Mouse (Mus musculus): ENCODE measurements at regions not wholly inside any gene's neighbourhood (a gene's known extent, or its start where the extent isn't known, plus 50 kb on each side); places are given as distances from the start of the nearest gene placed in this dataset.

DNA sequence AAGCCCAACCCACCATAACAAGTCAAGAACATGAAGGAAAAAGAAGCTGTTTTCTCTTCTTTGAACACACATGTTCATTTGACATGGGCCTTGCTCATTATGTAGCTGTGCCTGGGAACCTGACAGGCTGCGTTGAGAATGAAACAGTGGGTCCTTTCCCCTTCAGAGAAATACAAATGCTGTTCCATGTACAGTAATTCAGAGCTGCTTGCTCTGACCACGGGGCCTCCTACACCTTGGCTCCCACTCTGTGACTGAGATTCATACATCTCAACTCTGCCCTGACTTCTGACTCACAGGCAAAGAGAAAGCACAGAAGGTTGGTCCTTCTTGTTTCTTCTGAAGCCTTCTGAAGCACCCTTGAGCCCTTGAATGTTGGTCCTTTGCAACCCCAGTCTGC lies 1345.4 kb upstream of the A1bg start:
- TF ChIP-seq TCF12 (IDR thresholded peaks at IDR 0.05; ENCODE audit: insufficient read depth, poor library complexity, severe bottlenecking) = no peak
- no peak for TF ChIP-seq USF1 (IDR thresholded peaks at IDR 0.05; ENCODE audit: low read depth)
- no peak for TF ChIP-seq POLR2A (IDR thresholded peaks at IDR 0.05; ENCODE audit: insufficient read length, low read depth)
- TF ChIP-seq MAX (IDR thresholded peaks at IDR 0.05; ENCODE audit: low read depth) = no peak
- no peak for TF ChIP-seq TCF3 (IDR thresholded peaks at IDR 0.05; ENCODE audit: insufficient read length, low read depth)
- no peak for TF ChIP-seq E2F4 (IDR thresholded peaks at IDR 0.05; ENCODE audit: insufficient read depth)
- no peak for TF ChIP-seq MYOD1 (IDR thresholded peaks at IDR 0.05; ENCODE audit: control insufficient read depth in 1 of 3, insufficient read length in 2 of 3, low read depth in 2 of 3)
- no peak for TF ChIP-seq REST (IDR thresholded peaks at IDR 0.05; ENCODE audit: insufficient read depth, insufficient read length)
- TF ChIP-seq SRF (IDR thresholded peaks at IDR 0.05; ENCODE audit: control insufficient read depth, insufficient read length, low read depth) = no peak
